Mouse (Mus musculus): ENCODE measurements around the gene Smg5. TPM values are rescaled to one million over a fixed set of nuclear protein-coding genes. Genes with fewer than 3 reads are reported as not detected.
A peak's percentile ranks its signal among the peaks of the same experiment; 100 is the strongest.
"Not testable (repeated sequence)": the region's sequence is repeated elsewhere in the genome, so short reads cannot be mapped to it uniquely, and the experiment has no call there.

Smg5 gene
- total RNA-seq (2014; rRNA removed) (78.8 and 98.1 TPM in 2 replicates), polyA plus RNA-seq (2015; fragmentation: Nextera tagmentation; extraction: Ambion mirVana) (42.9 and 43.0 TPM in 2 replicates)

- no peaks in the 10 kb centered on the region for H3K36me3 ChIP-seq (ENCODE audit: insufficient read depth, low read length)
- H3K27ac ChIP-seq = peak within 1 kb of the TSS; percentile 92
- peak within 1 kb of the TSS; percentile 85 for H3K9ac ChIP-seq (replicated peaks; ENCODE audit: low read length)
- peak; percentile 97 for ATAC-seq
- peak within 1 kb of the TSS; percentile 77 for H3K4me2 ChIP-seq (ENCODE audit: low read depth, low read length)
- 1% methylated on average over 56 of the region's 66 CpGs for WGBS
- no peaks in the 10 kb centered on the region for H3K27me3 ChIP-seq (ENCODE audit: insufficient read depth, low read length)
- H3K4me3 ChIP-seq (ENCODE audit: low read length) = peak within 1 kb of the TSS; percentile 81
- peaks cover 10% of the 10 kb centered on the region; the same call in 1 of the 2 replicates for H3K4me1 ChIP-seq (ENCODE audit: insufficient read depth, low read length)
- TF ChIP-seq CTCF (IDR thresholded peaks at IDR 0.05; ENCODE audit: low read depth) = no peak
- no peaks in the 10 kb centered on the region for H3K9me3 ChIP-seq (ENCODE audit: low read length)
- peak; percentile 97 for DNase-seq (ENCODE audit: low spot score)
Observed at GRCm38 (mm10) chr3:88336058-88337013, at the start of gene Smg5, which contains the start of gene Tmem79. TSS of gene Smg5 (plus strand) at chr3:88336260. TSS of gene Tmem79 (minus strand) at chr3:88336148.

GRCm38 (mm10) chr3:88287110-88287509 lies 49.0 kb upstream of the Smg5 start, which contains the start of gene Gm38392:
TSS of gene Gm38392 (minus strand) at chr3:88287210.
- Histone ChIP-seq H3K9ac (replicated peaks; ENCODE audit: low read length) (no peak within 1 kb of the TSS), H3K4me3 (ENCODE audit: low read length) (no peak within 1 kb of the TSS), H3K27me3 (ENCODE audit: insufficient read depth, low read length) (no peaks in the 10 kb centered on the region), H3K27ac (no peak within 1 kb of the TSS), H3K36me3 (ENCODE audit: insufficient read depth, low read length) (no peaks in the 10 kb centered on the region), H3K9me3 (ENCODE audit: low read length) (no peaks in the 10 kb centered on the region), H3K4me2 (ENCODE audit: low read depth, low read length) (no peak within 1 kb of the TSS), H3K4me1 (ENCODE audit: insufficient read depth, low read length) (no peaks in the 10 kb centered on the region)
- DNase-seq (ENCODE audit: low spot score) = no peak
- no peak for ATAC-seq
- no peak for TF ChIP-seq CTCF (IDR thresholded peaks at IDR 0.05; ENCODE audit: low read depth)
- 96% methylated on average over 4 of the region's 4 CpGs for WGBS

GRCm38 (mm10) chr3:88288133-88288713 lies 47.8 kb upstream of the Smg5 start:
- H3K27me3 ChIP-seq (ENCODE audit: insufficient read depth, low read length); DNase-seq (ENCODE audit: low spot score); H3K9ac ChIP-seq (replicated peaks; ENCODE audit: low read length); H3K27ac ChIP-seq; H3K36me3 ChIP-seq (ENCODE audit: insufficient read depth, low read length); H3K4me1 ChIP-seq (ENCODE audit: insufficient read depth, low read length); H3K4me3 ChIP-seq (ENCODE audit: low read length); H3K9me3 ChIP-seq (ENCODE audit: low read length); H3K4me2 ChIP-seq (ENCODE audit: low read depth, low read length); ATAC-seq: not testable (repeated sequence)
- WGBS = 74% methylated on average over 8 of the region's 10 CpGs

GRCm38 (mm10) chr3:88291970-88292369 lies 44.1 kb upstream of the Smg5 start:
- H3K4me3 ChIP-seq (ENCODE audit: low read length) = no peak overlapping the region
- TF ChIP-seq CTCF (IDR thresholded peaks at IDR 0.05; ENCODE audit: low read depth) = peak; percentile 46
- no peaks in the 10 kb centered on the region for H3K9me3 ChIP-seq (ENCODE audit: low read length)
- H3K4me2 ChIP-seq (ENCODE audit: low read depth, low read length) = no peak overlapping the region
- DNase-seq (ENCODE audit: low spot score) = no peak
- 44% methylated on average over 4 of the region's 4 CpGs for WGBS
- H3K36me3 ChIP-seq (ENCODE audit: insufficient read depth, low read length) = no peaks in the 10 kb centered on the region
- no peak overlapping the region for H3K27ac ChIP-seq
- H3K9ac ChIP-seq (replicated peaks; ENCODE audit: low read length) = no peak overlapping the region
- no peaks in the 10 kb centered on the region for H3K27me3 ChIP-seq (ENCODE audit: insufficient read depth, low read length)
- no peaks in the 10 kb centered on the region; the same call in 1 of the 2 replicates for H3K4me1 ChIP-seq (ENCODE audit: insufficient read depth, low read length)
- ATAC-seq = no peak

GRCm38 (mm10) chr3:88295272-88295671 lies 40.8 kb upstream of the Smg5 start:
- not testable (repeated sequence) for H3K4me3 ChIP-seq (ENCODE audit: low read length); DNase-seq (ENCODE audit: low spot score); H3K4me1 ChIP-seq (ENCODE audit: insufficient read depth, low read length); ATAC-seq; H3K27me3 ChIP-seq (ENCODE audit: insufficient read depth, low read length); H3K36me3 ChIP-seq (ENCODE audit: insufficient read depth, low read length); H3K9me3 ChIP-seq (ENCODE audit: low read length); H3K27ac ChIP-seq
- 78% methylated on average over 1 of the region's 1 CpGs for WGBS
- Histone ChIP-seq H3K4me2 (ENCODE audit: low read depth, low read length) (0 out of 2 replicates have a peak overlapping the region, but pooled peaks have one; percentile 70), H3K9ac (replicated peaks; ENCODE audit: low read length) (0 out of 2 replicates have a peak overlapping the region, but pooled peaks have one; percentile 50)

- no peaks in the 10 kb centered on the region for H3K9me3 ChIP-seq (ENCODE audit: low read length)
- H3K36me3 ChIP-seq (ENCODE audit: insufficient read depth, low read length) = peaks cover 8% of the 10 kb centered on the region
- peak overlapping the region; percentile 50 for H3K9ac ChIP-seq (replicated peaks; ENCODE audit: low read length)
- under 1% methylated on average over 12 of the region's 12 CpGs for WGBS
- peak overlapping the region; percentile 87 for H3K27ac ChIP-seq
- H3K4me1 ChIP-seq (ENCODE audit: insufficient read depth, low read length) = peaks cover 7% of the 10 kb centered on the region
- H3K27me3 ChIP-seq (ENCODE audit: insufficient read depth, low read length) = no peaks in the 10 kb centered on the region
- no peak for TF ChIP-seq CTCF (IDR thresholded peaks at IDR 0.05; ENCODE audit: low read depth)
- peak overlapping the region; percentile 70 for H3K4me2 ChIP-seq (ENCODE audit: low read depth, low read length)
- no peak for ATAC-seq
- peak overlapping the region; percentile 85 for H3K4me3 ChIP-seq (ENCODE audit: low read length)
- DNase-seq (ENCODE audit: low spot score) = no peak
Observed at GRCm38 (mm10) chr3:88296110-88296560, 39.9 kb upstream of the Smg5 start.

Data from hindbrain, postnatal 0 days (tissue).